ENCODE assay signal across 9 mouse cellular contexts in genomic region chr8:69874155-69874554, GRCm38 (mm10). TPM values are rescaled to one million over a fixed set of nuclear protein-coding genes. Genes with fewer than 3 reads are reported as not detected.
DNase-seq lines count a peak whose midpoint lies in the region.
"Had no signal": no experiment of that assay in that cellular context is flagged by ENCODE, and none has a peak within 500 bp of the region (broad histone marks: within the 10 kb centered on the region; RNA-seq: fewer than 3 reads in every experiment).

No protein-coding gene starts in this region.

- intact Hi-C loops in heart, postnatal 36 days (cut with DNase I), result loop anchor here (1.0 to 5.0 kb wide), 6 partner anchors 16 to 292 kb away; partner anchors contain the start of gene Zfp868

- no peaks in the 10 kb centered on the region for H3K27me3 ChIP-seq in splenic B cell, adult 2 months (ENCODE audit: control insufficient read depth, insufficient read depth, low read length, poor library complexity, severe bottlenecking)

- no peaks in the 10 kb centered on the region for H3K36me3 ChIP-seq in splenic B cell, adult 2 months (ENCODE audit: control insufficient read depth, insufficient read depth, low read length, poor library complexity, severe bottlenecking)
- H3K36me3 ChIP-seq: embryonic facial prominence, embryonic 12.5 days had no signal

- DNase-seq in heart, adult 8-10 months (ENCODE audit: low spot score), result peak; percentile 65
- no peak for DNase-seq in heart, adult 11 months
- peak; percentile 58 for DNase-seq in urinary bladder, postnatal 14 days (ENCODE audit: low spot score)
- DNase-seq in urinary bladder, postnatal 10 days (ENCODE audit: low spot score), result no peak
- DNase-seq in cerebellum, postnatal 14 days, result peak; percentile 79 to 87
- peak; percentile 74 to 84 for DNase-seq in heart, postnatal 36 days
- DNase-seq in lung, adult 18-20 months, result peak; percentile 44 to 58
- DNase-seq in splenic B cell, adult 2 months (ENCODE audit: low read depth, low spot score), result peak; percentile 71

RNA-seq across cellular contexts. Expression of gene Cilp2, which starts 13.3 kb away (rescaled TPM):
- total RNA-seq in heart, adult 8-10 months (2022), result 1 to 10 TPM; 1.3 to 3.1 (median 2.4) TPM
- total RNA-seq in heart, postnatal 36 days (2021), result 1 to 10 TPM; 1.7 to 2.4 TPM

RNA-seq across cellular contexts. Expression of gene Tssk6, which starts 27.8 kb away (rescaled TPM):
- total RNA-seq in heart, adult 8-10 months (2022), result under 1 TPM in 1 of 4 experiments, not detected in 3; 0.19 TPM
- total RNA-seq in heart, postnatal 36 days (2021), result not detected

RNA-seq across cellular contexts. Expression of gene Ndufa13, which starts 28.2 kb away (rescaled TPM):
- total RNA-seq in heart, adult 8-10 months (2022), result 100 to 1,000 TPM; 373 to 528 (median 455) TPM
- total RNA-seq in heart, postnatal 36 days (2021), result 100 to 1,000 TPM; 451 to 482 TPM

RNA-seq across cellular contexts. Expression of gene Yjefn3, which starts 28.4 kb away (rescaled TPM):
- total RNA-seq in heart, adult 8-10 months (2022), result 10 to 100 TPM in 3 of 4 experiments, 1 to 10 TPM in 1; 9.5 to 16.7 (median 13.2) TPM
- 10 to 100 TPM in 1 of 2 experiments, 1 to 10 TPM in 1; 9.1 to 12.1 TPM for total RNA-seq in heart, postnatal 36 days (2021)

RNA-seq across cellular contexts. Expression of gene Pbx4, which starts 41.9 kb away (rescaled TPM):
- total RNA-seq in heart, adult 8-10 months (2022), result under 1 TPM in 2 of 4 experiments, not detected in 2; 0.29 to 1.00 TPM
- not detected for total RNA-seq in heart, postnatal 36 days (2021)

Comparison
In these comparisons a context has a peak if more than half of its experiments do, and no peak if none do; other contexts are left out.
1. DNase-seq: peak in heart, adult 8-10 months (single experiment), urinary bladder, postnatal 14 days (single experiment), cerebellum, postnatal 14 days (2 of 2), heart, postnatal 36 days (2 of 2), lung, adult 18-20 months (2 of 2) and splenic B cell, adult 2 months (single experiment); none in heart, adult 11 months (single experiment) and urinary bladder, postnatal 10 days (single experiment).